Mouse (Mus musculus) lung, postnatal 0 days (tissue): ENCODE measurements around the gene Serinc3.

Source experiments
- CTCF ChIP-seq: IDR thresholded peaks from 2 replicates; pipeline ENCODE4 v1.5.1; 2016; ENCODE audit warnings: antibody characterized with exemption, mild to moderate bottlenecking
- EP300 ChIP-seq: IDR thresholded peaks from 2 replicates; pipeline ENCODE4 v1.6.1; 2016; ENCODE audit warnings: antibody characterized with exemption, mild to moderate bottlenecking, control low read depth

- TF ChIP-seq EP300 (no peak), CTCF (peak; percentile 37)
Observed at GRCm38 (mm10) chr2:163657975-163658886, 13.3 kb upstream of the Serinc3 start, which contains the start of gene Pkig.
